Mouse (Mus musculus) urinary bladder, postnatal 25 days (tissue): ENCODE results near the gene Sec1.
"Not testable (repeated sequence)": the region's sequence is repeated elsewhere in the genome, so short reads cannot be mapped to it uniquely, and the experiment has no call there.

Experiments used
- DNase-seq: peaks from one replicate; pipeline ENCODE4 v3.0.0; 2022; ENCODE audit warnings: low spot score

Gene Sec1

DNA sequence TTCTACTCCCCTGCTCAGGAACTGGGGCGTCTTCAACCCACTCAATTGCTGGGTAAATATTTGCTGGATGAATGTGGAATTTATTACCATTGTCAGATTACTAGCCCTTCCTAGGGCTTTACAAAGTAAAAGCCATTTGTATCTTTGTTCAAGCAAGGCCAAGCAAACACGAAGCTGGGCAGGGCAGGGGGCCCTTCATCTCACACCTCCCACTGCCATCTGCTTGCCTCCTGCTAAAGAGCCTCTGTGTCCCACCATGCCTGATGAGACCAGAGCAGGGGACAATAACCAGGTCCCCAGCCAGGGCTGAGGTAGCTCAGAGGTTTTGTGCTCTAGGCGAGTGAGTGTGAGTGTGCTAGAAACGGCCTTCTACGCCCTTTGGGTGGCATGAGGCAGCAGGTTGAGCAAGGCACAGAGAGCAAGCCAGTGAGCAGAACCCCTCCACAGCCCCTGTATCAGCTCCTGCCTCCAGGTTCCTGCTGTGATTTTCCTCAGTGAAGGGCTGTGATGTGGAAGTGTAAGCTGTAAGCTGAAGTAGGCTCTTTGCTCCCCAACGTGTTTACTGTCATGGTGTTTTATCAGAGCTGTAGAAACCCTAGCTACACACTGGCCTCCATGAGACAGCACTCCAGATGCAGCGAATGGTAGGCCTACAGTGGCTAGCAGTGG is 16.4 kb downstream of the Sec1 start:
- DNase-seq, result no peak

GRCm38 (mm10) chr7:45668921-45669320 is 25.3 kb downstream of the Sec1 start:
- no peak for DNase-seq

DNA sequence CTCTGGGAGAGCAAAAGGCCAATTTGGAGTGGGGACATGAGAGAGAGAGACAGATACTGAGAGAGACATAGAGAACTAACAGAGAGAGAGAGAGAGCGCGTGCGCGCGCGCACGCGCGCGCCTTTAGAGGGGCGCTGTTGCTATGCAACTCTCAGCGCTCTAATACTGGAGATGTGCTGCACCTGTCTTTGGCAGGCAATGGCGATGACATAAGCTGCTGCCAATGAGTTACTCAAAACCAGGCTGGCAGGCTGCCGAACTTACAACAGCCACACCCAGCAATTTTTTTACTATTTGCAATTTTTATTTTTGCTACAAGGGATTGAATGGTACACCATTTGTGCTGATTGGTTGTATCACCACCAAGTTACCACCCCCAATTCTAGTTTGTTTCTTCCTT is 26.4 kb downstream of the Sec1 start:
- DNase-seq, result no peak

DNA sequence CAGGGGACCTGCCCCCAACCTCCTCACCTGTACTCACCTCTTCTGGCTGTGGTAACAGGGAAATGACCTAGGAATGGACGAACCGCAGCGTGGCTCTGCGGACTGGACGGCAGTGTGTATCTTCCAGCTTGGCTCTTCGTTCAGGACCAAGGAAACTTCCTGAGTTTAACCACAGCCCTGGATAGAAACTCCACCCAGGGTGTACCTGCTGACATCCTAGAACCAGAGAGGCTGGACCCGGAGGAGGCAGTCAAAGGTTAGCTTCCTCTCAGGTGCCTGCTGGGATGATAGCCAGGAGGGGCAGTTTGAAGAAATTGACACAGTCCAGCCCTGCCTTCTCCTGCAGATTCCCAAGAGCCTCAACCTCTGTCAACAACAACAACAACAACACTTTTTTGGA is 28.0 kb downstream of the Sec1 start, which contains the start of gene Fut2:
Fut2 (minus strand) TSS at position 234 of the 400 bp plus-strand sequence.
- no peak for DNase-seq

DNA sequence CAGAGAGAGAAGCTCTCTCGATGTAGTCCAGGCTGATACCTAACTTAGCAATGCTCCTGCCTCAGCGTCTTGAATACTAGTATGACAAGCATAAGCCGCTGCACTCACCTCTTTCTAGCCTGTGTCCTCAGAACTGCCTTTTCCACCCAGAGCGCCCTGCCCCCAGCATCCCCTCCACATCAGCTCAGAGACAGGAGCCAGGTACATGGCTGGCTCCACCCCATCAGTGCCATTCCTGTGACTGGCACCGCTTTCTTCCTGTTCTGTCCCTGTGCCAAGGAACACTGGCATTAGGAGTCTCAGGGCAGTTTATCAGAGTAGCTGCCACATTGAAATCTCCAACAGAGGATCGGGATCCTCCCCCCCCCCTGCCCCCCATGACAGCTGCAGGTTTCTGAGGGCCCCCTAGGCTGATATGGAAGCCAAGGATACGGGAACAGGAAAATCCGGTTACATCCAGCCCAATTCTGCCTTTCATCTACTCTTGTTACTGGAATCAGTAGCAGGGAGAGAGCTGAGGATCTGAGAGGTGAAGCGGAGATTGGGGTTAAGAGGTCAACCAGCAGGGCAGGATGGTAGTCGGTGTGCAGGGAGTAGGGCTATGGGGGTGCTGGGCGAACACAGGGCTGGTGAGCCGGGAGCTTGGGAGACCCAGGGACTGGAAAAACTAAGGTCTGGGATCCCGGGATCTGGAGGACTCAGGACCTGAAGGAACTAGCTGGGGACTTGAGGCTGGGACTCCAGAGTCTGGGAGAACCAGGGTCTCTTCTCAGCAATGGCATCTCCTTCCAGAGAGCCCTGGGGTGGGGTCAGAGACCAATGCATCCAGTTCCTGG is 28.7 kb downstream of the Sec1 start:
- DNase-seq, result no peak

- not testable (repeated sequence) for DNase-seq
These were observed 32.5 kb downstream of the Sec1 start for GRCm38 (mm10) chr7:45661702-45662101.

- no peak for DNase-seq
These were observed 33.3 kb downstream of the Sec1 start for GRCm38 (mm10) chr7:45660746-45661478.

DNA sequence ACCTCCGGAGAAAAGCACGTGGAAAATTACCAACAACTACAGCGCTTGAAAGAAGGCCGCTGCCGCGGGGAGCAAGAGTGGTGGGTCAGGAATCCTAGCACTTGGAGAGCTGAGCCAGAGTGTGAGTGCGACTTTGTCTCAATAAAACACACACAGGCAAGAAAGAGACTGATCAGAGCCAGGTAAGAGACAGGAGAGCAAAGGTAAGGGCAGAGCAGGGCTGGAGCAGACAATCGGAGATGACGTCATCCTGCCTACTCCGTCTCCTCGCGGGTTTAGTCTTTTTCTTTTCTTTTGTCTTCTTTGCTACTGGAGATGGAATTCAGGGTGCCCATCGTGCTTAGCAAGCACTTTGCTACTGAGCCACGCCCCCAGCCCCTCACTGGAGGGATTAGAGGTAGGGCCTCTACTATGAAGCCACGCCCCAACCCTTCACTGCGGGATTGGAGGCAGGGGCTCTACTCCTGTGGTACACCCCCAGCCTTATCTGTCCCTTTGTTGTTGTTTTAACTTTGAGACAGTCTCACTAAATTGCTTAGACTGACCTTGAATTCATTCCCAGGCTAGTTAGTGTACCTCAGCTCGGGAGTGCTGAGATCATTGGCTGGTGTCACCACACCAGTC is 39.7 kb downstream of the Sec1 start:
- no peak for DNase-seq

- not testable (repeated sequence) for DNase-seq
These were observed 43.7 kb downstream of the Sec1 start for GRCm38 (mm10) chr7:45650484-45650883.

- no peak for DNase-seq
These were observed 44.9 kb downstream of the Sec1 start for GRCm38 (mm10) chr7:45649351-45649750.

- DNase-seq, result no peak
These were observed 47.5 kb downstream of the Sec1 start for GRCm38 (mm10) chr7:45646671-45647070.

DNA sequence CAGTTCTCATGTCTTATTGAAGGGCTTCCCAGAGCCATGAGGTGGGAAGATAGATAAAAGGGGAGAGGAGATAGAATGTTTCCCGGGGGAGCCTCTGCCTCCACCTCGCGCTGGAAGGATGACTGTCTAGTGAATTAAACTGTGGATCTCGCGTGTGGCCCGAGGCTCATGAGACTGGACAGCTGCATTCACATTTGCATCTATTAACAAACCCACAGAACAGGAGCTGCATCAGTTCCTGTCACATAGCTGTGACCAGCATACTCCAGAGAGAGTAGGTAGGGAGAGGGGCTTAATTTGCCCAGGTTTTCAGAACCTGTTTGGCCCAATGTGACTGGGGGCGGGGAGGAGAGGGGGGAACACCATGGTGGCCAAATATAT is 48.6 kb downstream of the Sec1 start:
- DNase-seq, result no peak

DNA sequence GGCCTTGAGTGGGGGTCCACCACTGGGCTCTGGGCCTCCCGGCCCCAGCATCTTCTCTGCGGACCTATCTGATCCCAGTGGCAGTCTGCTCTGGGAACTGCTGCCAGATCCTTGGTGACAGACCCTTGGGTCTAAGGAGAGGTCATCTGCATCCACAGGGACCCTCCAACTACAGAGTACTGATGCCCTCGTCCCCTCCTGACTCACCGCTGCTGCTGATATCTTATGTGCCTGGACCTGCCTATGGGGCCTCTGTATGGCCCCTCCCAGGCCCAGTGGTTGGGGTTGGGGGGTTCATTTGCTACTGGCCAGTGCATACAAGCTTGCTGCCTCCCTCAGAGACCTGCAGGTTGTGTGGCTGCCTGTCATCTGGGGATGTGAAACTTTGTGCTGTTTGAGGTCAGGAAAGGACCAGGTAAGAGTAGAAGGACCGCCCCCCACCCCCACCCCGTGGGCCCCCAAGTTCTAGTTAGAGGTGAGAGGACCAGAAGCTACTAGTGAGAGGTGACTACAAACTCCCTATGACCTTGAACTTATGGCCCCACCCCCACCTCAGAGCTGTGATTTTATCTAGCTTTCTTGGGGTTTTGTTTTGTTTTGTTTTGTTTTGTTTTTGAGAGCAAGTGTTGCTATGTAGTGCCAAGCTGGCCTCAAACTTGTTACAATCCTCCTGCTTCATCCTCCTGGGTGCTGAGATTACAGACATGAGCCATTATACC is 49.2 kb downstream of the Sec1 start:
- no peak for DNase-seq

GRCm38 (mm10) chr7:45644183-45644582 is 50.0 kb downstream of the Sec1 start:
- no peak for DNase-seq

- peak; percentile 83 for DNase-seq
These were observed 50.6 kb downstream of the Sec1 start for GRCm38 (mm10) chr7:45643441-45644178.

DNA sequence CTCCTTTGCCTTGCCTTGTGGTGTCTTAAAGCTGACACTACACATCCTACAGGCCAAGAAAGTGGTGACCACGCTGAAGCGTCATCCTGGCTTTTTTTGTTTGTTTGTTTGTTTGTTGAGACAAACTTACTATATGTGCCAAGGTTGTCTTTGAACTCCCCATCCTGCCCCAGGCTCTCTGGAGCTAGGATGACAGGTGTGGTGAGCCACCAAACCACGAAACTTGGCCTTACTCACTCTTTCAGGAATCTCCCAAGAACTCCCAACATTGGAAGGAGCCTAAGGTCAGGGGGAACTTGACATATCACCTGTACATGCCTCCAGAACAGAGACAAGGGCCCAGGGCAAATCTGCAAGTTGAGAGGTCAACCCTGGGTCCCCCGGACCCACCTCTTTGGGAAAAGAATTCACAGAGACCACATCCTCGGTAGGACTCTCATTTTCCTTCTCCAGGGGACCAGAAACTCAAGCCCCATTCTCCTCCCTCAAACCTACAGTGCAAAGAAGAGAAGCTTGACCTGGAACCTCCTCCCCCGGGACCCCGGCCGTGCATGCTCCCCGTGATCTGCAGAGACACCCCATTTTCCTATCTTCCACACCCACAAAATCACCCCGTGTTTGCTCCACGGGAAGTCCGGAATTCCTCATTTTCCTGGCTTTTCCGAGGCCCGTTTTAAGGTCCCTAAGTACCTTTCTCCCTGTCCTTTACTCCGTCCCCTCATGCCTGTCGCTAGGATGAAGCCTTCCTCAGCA is 51.5 kb downstream of the Sec1 start:
- no peak for DNase-seq

DNA sequence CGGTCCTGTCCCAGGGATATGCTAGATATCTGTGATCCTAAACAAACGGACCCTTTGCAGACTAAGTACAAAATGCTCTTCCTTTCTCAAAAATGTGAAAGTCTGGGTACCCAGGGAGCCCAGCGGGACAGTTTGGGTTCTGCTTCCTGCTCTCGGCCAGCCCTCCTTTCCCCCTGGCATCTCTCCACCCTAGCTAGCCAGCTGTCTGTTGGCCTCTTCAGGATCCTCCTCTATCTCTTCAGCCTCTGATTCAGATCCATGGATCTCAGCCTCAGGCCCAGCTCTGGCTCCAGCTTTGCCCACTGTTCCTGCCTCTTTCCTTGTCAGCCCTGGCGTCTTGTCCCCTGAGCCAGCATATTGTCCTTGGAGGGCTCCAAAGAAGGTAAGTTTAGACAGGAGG is 52.1 kb downstream of the Sec1 start:
- no peak for DNase-seq

DNA sequence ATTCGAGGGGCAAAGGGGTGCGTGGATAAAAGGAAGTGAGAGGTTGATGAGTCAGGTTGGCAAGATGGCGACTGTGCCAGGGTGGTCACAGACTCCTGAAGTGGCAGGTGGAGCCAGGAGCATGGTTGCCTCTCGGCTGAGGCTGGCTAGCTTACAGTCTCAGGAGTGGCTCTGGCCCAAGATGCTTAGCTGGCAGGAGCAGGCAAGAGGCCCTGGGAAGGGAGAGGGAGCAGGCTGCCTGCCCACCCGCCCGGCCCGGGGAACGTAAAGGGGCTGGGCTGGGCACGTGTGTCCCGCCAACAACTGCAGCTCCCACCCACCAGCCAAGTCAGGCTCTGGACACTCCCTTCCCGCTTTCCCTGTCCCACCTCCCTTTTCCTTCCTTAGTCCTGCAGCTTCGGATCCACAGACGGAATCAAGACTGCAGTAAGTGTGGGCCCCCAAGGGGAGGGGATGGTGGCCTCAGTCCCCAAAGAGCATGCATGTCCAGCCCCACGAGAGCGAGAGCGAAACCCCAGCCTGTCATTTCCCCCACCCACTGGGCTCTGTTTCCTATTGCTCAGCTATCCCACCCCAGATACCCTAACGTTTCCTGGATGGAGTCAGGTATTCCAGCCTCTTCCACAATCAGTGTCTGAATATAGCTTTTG is 52.7 kb downstream of the Sec1 start:
- no peak for DNase-seq

- no peak for DNase-seq
These were observed 53.8 kb downstream of the Sec1 start for GRCm38 (mm10) chr7:45640191-45640957.
